Mouse (Mus musculus): ENCODE measurements around the gene Metap1d.

Metap1d gene

DNA sequence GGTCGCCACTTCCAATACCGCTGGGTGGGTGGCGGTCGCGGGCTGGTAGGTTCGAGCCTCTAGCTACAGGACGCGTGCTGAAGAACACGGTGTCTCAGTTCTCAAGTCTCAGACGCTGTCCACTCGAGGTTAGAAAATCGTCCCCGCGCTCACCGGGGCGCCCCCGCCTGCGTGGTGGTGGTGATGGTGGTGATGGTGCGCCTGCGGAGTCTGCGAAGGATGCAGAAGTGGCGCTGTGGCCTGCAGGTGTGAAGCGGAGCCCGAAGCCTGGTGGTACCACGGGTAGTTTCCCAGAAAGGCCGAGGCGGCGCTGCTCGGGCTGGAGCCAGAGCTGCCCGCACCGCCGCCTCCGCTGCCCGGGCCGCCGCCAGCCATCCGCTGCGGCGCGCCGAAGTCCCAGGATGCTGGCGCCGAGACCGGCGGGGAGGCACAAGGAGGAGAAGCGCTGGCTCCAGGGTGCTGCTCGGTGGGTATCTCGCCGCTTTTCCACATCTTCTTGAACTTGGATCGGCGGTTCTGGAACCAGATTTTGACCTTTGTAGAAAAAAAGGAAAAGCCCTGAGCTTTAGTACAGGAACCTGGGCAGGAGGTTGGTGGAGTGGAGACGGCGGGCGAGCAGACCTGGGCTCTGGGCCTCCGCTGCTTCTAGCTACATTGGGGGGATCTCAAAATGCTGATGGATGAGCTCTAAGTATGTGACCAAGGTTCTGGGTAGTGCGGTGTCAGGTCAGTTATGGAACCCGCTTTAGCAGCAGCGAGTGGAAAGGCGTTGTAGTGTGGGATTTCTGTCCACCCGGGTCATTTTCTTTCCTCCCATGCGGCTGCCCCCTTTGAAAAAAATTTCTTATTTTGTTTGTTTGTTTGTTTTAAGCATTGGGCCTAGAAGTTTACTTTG is 91.6 kb downstream of the Metap1d start:
- DNase-seq (ENCODE audit: low spot score in 2 of 2) = no peak

DNA sequence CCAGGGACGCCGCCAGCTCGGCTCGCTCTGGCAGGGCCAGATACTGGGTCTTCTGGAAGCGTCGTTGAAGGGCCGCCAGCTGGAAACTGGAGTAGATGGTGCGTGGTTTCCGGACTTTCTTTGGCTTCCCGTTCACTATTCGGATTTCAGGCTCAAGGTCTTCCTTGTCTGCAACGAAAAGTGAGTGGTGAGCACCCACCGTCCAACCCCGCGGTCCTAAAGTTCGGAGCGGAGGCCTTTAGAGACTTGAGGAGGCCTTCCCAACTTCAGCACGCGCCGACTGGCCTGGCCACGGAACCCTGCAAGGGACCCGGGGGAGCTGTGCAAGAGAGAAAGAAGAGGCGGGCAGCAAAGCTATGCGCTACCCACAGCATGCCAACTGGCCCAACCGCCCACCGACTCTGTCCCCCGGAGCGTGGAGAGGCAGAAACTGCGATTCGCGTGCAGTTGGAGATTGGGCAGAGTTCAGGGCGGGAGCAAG is 92.4 kb downstream of the Metap1d start:
- no peak for DNase-seq (ENCODE audit: low spot score in 2 of 2)

DNA sequence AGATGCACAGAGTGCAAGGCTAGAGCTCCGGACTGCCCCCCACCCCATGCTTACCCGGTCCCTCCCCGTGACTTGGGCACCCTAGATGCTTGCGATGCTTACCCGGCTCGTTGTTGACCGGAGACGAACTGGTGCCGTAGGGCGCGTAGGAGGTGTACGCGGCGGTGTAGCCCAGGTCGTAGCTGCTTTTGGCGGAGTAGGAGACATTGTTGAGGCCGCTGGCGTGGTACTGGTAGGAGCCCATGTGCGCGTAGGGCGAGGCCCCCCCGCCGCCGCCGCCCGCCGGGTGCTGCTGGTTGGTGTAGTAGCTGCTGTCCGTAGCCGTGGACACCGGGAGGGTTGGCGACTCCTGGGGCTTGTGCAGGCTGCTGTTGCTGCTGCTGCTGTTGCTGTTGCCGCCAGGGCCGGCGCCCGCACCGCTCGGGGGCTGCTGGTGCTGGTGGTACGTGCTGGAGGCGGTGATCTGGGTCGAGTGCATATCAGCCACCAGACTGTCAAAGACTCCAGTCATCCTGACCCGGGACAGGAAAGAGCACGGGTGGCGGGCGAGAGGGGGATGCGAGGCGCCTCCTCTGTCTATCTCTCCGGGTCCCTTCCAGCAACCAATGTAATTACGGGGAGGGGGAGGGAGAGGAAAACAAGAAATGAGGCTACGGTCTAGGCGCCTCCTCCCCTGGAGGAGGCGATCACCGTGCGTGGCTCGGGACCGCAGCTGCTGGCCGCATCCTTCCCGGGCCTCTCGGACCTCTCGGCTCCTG is 93.0 kb downstream of the Metap1d start:
- peak in 1 of 2 experiments; percentile 42 for DNase-seq (ENCODE audit: low spot score in 2 of 2)

DNA sequence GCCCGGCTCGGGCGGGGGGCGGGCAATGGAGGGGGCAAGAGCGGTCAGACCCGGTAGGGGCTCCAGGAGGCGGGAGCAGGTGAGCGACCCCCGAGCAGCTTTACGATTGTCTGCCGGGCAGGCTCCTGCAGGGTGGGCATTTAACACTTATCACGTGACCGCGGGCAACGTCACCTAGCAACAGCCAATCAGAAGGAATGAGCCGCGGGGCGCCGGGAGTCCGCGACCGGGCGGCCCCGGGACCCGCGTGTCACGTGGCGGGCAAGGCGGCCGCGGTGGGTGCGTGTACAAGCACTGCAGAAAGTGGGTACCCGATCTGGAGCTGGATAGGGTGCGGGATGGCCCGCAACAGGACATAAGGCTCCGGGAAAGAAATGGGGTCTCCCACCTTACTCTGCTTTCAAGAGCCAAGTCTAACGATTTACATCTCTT is 93.6 kb downstream of the Metap1d start, which contains the start of gene Dlx2:
Dlx2 (minus strand) TSS at position 115 of the 432 bp plus-strand sequence.
- DNase-seq (ENCODE audit: low spot score in 2 of 2) = no peak

DNA sequence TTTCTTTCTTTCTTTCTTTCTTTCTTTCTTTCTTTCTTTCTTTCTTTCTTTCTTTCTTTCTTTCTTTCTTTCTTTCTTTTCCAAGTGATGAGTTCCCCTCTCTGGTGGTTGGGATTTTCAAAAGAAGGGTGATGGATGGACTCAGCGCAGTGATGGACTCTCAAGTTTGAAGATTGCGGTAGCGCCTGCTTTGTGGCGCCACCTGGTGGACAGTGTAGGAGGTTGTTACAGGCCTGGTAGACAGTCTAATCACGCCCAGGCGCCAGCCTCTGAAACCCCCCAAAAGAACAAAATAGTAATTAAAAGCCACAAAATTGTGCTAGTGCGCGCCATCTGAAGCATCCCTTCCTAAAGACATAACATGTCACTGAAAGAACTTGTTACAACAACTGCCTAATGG is 94.8 kb downstream of the Metap1d start:
- peak in 1 of 2 experiments; percentile 61 for DNase-seq (ENCODE audit: low spot score in 2 of 2)

DNA sequence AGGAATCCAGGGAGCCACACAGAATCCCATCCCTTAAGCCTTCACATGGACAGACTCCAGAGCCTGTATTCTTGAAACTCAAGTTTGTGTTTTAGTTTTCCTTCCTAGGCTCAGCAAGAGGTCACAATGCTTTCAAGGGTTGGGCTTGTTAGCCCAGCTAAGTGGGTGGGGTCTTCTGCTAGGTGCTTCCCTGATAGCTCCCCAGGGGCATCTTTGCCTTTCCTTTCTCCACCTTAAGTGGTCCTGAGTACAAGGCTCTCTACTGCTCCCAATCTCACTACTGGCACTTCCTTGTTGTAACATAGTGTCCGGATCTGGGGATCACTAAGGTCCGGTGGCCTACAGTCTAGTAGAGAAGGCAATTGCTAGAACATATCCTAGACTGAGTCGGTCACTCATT is 97.3 kb downstream of the Metap1d start:
- DNase-seq (ENCODE audit: low spot score in 2 of 2) = no peak

DNA sequence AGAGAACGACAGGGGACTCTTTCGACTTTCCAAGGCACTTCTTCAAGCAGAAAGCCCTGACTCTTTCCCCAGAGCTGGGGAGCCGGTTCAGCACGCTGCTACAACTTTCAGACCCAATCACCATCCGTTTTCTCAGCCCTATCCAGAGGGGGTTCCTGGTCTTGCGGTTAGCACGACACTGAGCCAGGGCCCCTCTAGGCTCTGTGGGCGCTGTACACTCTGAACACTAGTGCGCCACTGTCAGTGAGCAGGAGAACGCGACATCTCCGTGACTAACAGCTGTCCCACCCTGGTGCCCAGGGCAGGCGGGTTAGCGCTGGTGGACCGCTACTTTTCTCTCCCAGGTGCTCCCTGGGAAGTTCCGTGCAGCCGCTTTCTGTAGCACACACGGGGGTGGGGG is 98.6 kb downstream of the Metap1d start:
- no peak for DNase-seq (ENCODE audit: low spot score in 2 of 2)

DNA sequence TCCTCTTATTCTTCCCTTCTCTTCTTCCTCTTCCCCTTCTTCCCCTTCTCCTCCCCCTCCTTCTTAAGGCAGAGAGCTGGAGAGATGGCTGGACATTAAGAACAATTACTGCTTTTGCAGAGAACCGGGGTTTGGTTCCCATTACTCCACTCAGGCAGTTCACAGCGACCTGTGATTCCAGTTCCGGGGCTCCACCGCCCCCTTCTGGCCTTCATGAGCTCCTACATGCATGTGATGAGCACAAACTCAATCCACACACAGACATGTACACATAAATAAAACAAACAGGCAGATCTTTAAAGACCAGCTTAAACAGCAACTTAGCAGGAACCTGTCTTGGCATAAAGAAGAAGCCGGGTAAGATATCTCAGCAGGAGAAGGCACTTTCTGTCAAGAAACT is 103.0 kb downstream of the Metap1d start:
- no peak for DNase-seq (ENCODE audit: low spot score in 2 of 2)

DNA sequence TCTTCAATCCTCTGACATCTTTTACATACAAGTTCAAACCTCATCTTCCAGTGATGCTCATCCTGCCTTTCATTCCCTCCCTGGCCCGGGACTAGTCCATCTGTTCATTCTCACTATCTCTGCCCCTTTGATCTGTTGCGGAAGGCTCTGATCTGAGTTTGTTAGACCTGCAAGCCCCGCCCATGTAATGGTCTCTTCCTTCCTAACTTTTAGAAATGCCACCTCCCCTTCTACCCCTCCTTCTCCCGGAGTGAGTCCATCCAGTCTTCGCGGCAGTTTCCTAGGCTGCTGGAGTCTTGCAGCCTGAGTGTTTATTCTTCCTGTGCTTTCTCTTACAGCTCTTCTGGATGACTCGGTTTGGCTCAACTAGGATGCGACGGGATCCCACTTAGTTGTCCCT is 113.4 kb downstream of the Metap1d start:
- DNase-seq (ENCODE audit: low spot score in 2 of 2) = no peak

DNA sequence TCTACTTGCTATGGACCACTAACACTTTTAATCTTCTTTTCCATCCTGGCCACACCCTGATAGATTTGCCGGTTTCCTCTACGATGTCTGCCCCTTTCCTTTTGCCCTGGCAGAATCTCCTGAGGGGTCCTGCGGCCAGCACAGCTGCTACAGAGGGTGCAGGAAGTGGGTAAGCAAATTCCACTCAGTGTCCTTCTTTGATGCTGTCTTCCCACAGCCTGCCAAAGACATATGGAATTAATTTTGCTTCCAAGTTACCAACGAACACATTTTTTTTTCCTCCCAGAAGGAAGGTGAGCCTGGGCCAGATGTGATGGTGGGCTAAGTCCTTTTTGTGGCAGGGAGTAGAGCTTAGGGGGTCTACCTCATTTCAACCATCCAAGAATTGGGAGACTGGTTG is 120.7 kb downstream of the Metap1d start:
- no peak for DNase-seq (ENCODE audit: low spot score in 2 of 2)

Measured in frontal cortex, postnatal 25 days (tissue).